Mouse (Mus musculus) embryonic fibroblast, embryonic 13.5 days (primary cell): Measurements from ENCODE around the gene Kcnip1.

Experiments used
- CTCF ChIP-seq: IDR thresholded peaks from 2 replicates; pipeline ENCODE4 v1.5.1; 2011; ENCODE audit warnings: mild to moderate bottlenecking, control low read depth, low read length, moderate library complexity, borderline replicate concordance; ENCODE audit not compliant: insufficient read depth
- POLR2A ChIP-seq: IDR thresholded peaks from 2 replicates; pipeline ENCODE4 v1.6.1; 2011; ENCODE audit warnings: low read depth, mild to moderate bottlenecking, control low read depth, low read length, moderate library complexity

DNA sequence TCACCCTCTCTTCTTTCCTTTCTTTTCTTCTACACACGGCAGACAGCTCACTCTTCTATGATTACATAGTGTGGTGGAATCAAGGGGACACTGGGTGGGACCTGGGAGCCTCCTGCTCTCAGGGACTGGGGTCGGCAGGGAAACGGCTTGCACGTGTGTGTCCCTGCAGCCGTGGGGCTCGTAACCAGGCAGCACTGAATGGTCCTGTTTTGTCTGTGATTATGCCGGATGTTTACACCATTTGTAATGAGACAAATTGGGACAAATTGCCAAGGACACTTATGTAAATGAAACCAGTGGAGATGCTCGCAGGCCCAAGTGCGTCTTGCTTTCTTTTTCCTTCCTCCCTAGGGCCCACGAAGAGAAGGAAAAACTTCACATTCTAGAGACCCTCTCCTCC, 256.5 kb downstream of the Kcnip1 start:
- no peak for TF ChIP-seq CTCF
- no peak for TF ChIP-seq POLR2A
